Mouse (Mus musculus) cerebellum, adult 11 months (tissue): Measurements from ENCODE around the gene Adcy2.

ENCODE experiments used
- DNase-seq: peaks from one replicate; pipeline ENCODE4 v3.0.0; 2022

Gene Adcy2

GRCm38 (mm10) chr13:68815704-68816477 lies 183.4 kb downstream of the Adcy2 start:
- DNase-seq, result no peak

- DNase-seq, result no peak
Observed at GRCm38 (mm10) chr13:68811185-68811584, 188.2 kb downstream of the Adcy2 start.

GRCm38 (mm10) chr13:68799777-68800176 lies 199.6 kb downstream of the Adcy2 start:
- no peak for DNase-seq

GRCm38 (mm10) chr13:68793286-68793685 lies 206.1 kb downstream of the Adcy2 start:
- no peak for DNase-seq

- no peak for DNase-seq
Observed at GRCm38 (mm10) chr13:68787286-68788061, 211.9 kb downstream of the Adcy2 start.

- DNase-seq, result no peak
Observed at GRCm38 (mm10) chr13:68783096-68783495, 216.2 kb downstream of the Adcy2 start.

- DNase-seq, result no peak
Observed at GRCm38 (mm10) chr13:68778011-68778672, 221.2 kb downstream of the Adcy2 start.

- no peak for DNase-seq
Observed at GRCm38 (mm10) chr13:68773599-68774211, 225.6 kb downstream of the Adcy2 start.

GRCm38 (mm10) chr13:68768588-68768987 lies 230.8 kb downstream of the Adcy2 start:
- DNase-seq, result no peak

- no peak for DNase-seq
Observed at GRCm38 (mm10) chr13:68765896-68766578, 233.3 kb downstream of the Adcy2 start.

- no peak for DNase-seq
Observed at GRCm38 (mm10) chr13:68764614-68765013, 234.7 kb downstream of the Adcy2 start.

GRCm38 (mm10) chr13:68749801-68750200 lies 249.5 kb downstream of the Adcy2 start:
- no peak for DNase-seq

GRCm38 (mm10) chr13:68749370-68749769 lies 250.0 kb downstream of the Adcy2 start:
- no peak for DNase-seq

GRCm38 (mm10) chr13:68745426-68745825 lies 253.9 kb downstream of the Adcy2 start:
- DNase-seq, result no peak

- no peak for DNase-seq
Observed at GRCm38 (mm10) chr13:68712661-68713060, 286.7 kb downstream of the Adcy2 start.

- peak; percentile 9 for DNase-seq
Observed at GRCm38 (mm10) chr13:68707296-68707747, 292.0 kb downstream of the Adcy2 start.

GRCm38 (mm10) chr13:68684919-68685318 lies 314.4 kb downstream of the Adcy2 start:
- no peak for DNase-seq

GRCm38 (mm10) chr13:68680429-68680828 lies 318.9 kb downstream of the Adcy2 start:
- no peak for DNase-seq

- no peak for DNase-seq
Observed at GRCm38 (mm10) chr13:68642786-68643185, 356.6 kb downstream of the Adcy2 start.

GRCm38 (mm10) chr13:68627041-68627440 lies 372.3 kb downstream of the Adcy2 start:
- DNase-seq, result no peak

GRCm38 (mm10) chr13:68622792-68623191 lies 376.5 kb downstream of the Adcy2 start:
- DNase-seq, result no peak

GRCm38 (mm10) chr13:68607652-68608405 lies 391.5 kb downstream of the Adcy2 start:
- DNase-seq, result no peak
